Mouse (Mus musculus): Measurements from ENCODE around the gene Asb2.

DNA sequence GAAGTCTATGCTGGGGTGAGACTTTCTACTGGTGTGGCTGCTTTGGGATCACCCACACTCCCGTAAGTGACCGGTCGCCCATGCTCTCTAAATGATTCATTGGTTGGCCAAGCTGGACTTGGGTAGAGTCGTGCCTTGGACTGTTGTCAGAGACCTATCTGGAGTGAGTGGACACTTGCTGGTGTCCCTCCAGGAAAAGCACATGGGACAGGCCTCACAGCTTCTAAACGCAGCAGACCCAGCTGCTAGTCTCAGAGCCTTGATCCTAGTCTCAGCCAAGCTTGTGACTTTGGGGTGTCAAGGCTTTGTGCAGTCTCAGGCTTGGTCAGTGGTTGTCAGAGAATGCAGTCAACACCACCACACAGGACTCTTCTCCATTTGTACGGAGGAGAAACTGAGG lies 3.1 kb downstream of the Asb2 start:
- TF ChIP-seq CTCF (IDR thresholded peaks at IDR 0.05; ENCODE audit: insufficient read depth, low read length) (no peak), POLR2A (IDR thresholded peaks at IDR 0.05; ENCODE audit: borderline replicate concordance, extremely low read depth, low read depth, low read length) (no peak)
